Comparison of ENCODE assay signal across 8 mouse cellular contexts in genomic region chr1:137899916-137900601, GRCm38 (mm10).
DNase-seq lines count a peak whose midpoint lies in the region; ATAC-seq and TF ChIP-seq lines count a peak whose summit lies in the region.

No protein-coding gene starts in this region.

- H3K9ac ChIP-seq in forebrain, embryonic 15.5 days (replicated peaks), result peak overlapping the region; percentile 66
- peak overlapping the region; percentile 84 for H3K9ac ChIP-seq in hindbrain, embryonic 14.5 days

- H3K9me3 ChIP-seq in forebrain, embryonic 15.5 days, result no peaks in the 10 kb centered on the region
- no peaks in the 10 kb centered on the region for H3K9me3 ChIP-seq in hindbrain, embryonic 14.5 days (ENCODE audit: control insufficient read depth, low read length)

- peak overlapping the region; percentile 98 for H3K27ac ChIP-seq in forebrain, embryonic 15.5 days (replicated peaks)
- peak overlapping the region; percentile 96 for H3K27ac ChIP-seq in hindbrain, embryonic 14.5 days
- peak overlapping the region; percentile 92 for H3K27ac ChIP-seq in left cerebral cortex, adult 2 months

- H3K36me3 ChIP-seq in forebrain, embryonic 15.5 days, result no peaks in the 10 kb centered on the region
- H3K36me3 ChIP-seq in hindbrain, embryonic 14.5 days (replicated peaks; ENCODE audit: control insufficient read depth, insufficient read depth), result no peaks in the 10 kb centered on the region

- under 1% methylated on average over 14 of the region's 14 CpGs for WGBS in forebrain, embryonic 15.5 days
- under 1% methylated on average over 14 of the region's 14 CpGs for WGBS in hindbrain, embryonic 14.5 days

- H3K27me3 ChIP-seq in forebrain, embryonic 15.5 days, result no peaks in the 10 kb centered on the region
- no peaks in the 10 kb centered on the region for H3K27me3 ChIP-seq in hindbrain, embryonic 14.5 days (ENCODE audit: control insufficient read depth, insufficient read depth, low read length)

- peak overlapping the region; percentile 50 for H3K4me2 ChIP-seq in forebrain, embryonic 15.5 days (replicated peaks)
- peak overlapping the region; percentile 54 for H3K4me2 ChIP-seq in hindbrain, embryonic 14.5 days (replicated peaks)

- peak; percentile 90 for ATAC-seq in forebrain, embryonic 15.5 days (replicated peaks)
- peak; percentile 82 for ATAC-seq in hindbrain, embryonic 14.5 days (ENCODE audit: low FRiP score)
- ATAC-seq in inflammation-experienced regulatory T-cells, adult 6 months, result no peak

- no peak for TF ChIP-seq CTCF in left cerebral cortex, adult 2 months (IDR thresholded peaks at IDR 0.05)

- intact Hi-C loops in left cerebral cortex, adult 2 months (cut with DNase I), result loop anchor here (2.0 to 5.0 kb wide), 5 partner anchors 67 to 293 kb away; no protein-coding TSS in a partner anchor

- peak; percentile 30 for DNase-seq in adrenal gland, postnatal 10 days
- peak; percentile 61 for DNase-seq in cerebellum, adult 11 months
- peak; percentile 85 for DNase-seq in hindbrain, embryonic 14.5 days (ENCODE audit: low spot score)
- peak; percentile 38 to 46 for DNase-seq in left cerebral cortex, adult 2 months (ENCODE audit: extremely low spot score in 1 of 2, low spot score in 2 of 2)
- peak; percentile 44 for DNase-seq in lung, postnatal 36 days
- DNase-seq in retina, postnatal 1 day, result peak; percentile 91

- H3K4me1 ChIP-seq in forebrain, embryonic 15.5 days, result peaks cover 36% of the 10 kb centered on the region
- peaks cover 27% of the 10 kb centered on the region for H3K4me1 ChIP-seq in hindbrain, embryonic 14.5 days (replicated peaks; ENCODE audit: control insufficient read depth, insufficient read depth, low read length)

- peak overlapping the region; percentile 53 for H3K4me3 ChIP-seq in forebrain, embryonic 15.5 days
- H3K4me3 ChIP-seq in hindbrain, embryonic 14.5 days (replicated peaks; ENCODE audit: low read length), result peak overlapping the region; percentile 67
- peak overlapping the region; percentile 60 for H3K4me3 ChIP-seq in left cerebral cortex, adult 2 months

Comparison
In these comparisons a context has a peak if more than half of its experiments do, and no peak if none do; other contexts are left out.
1. DNase-seq: peak in every context shown above with its lines; median percentile 91 in retina, postnatal 1 day; 85 in hindbrain, embryonic 14.5 days; 61 in cerebellum, adult 11 months; 44 in lung, postnatal 36 days; 42 in left cerebral cortex, adult 2 months; 30 in adrenal gland, postnatal 10 days.